Mouse (Mus musculus) thymus, adult 2 months (tissue): ENCODE measurements around the gene Tmc6. TPM values are rescaled to one million over a fixed set of nuclear protein-coding genes. Genes with fewer than 3 reads are reported as not detected.

ENCODE experiments used
- DNase-seq: peaks from one replicate; pipeline ENCODE4 v3.0.0; 2021
- H3K27ac ChIP-seq: fragments of 200-500 bp; 2 replicates; pipeline ENCODE4 v1.5.1; 2012; ENCODE audit warnings: low read length, control low read depth; ENCODE audit not compliant: control insufficient read depth, insufficient read depth
- H3K27me3 ChIP-seq: fragments of 200-500 bp; 2 replicates; pipeline ENCODE4 v1.6.1; 2012; ENCODE audit warnings: mild to moderate bottlenecking, low read length, moderate library complexity, mixed read lengths; ENCODE audit not compliant: control insufficient read depth, insufficient read depth
- H3K36me3 ChIP-seq: fragments of 200-500 bp; 2 replicates; pipeline ENCODE4 v1.6.1; 2012; ENCODE audit warnings: mild to moderate bottlenecking, low read length, moderate library complexity; ENCODE audit not compliant: control insufficient read depth, insufficient read depth
- H3K4me1 ChIP-seq: fragments of 200-500 bp; replicated peaks from 2 replicates; pipeline ENCODE4 v1.6.1; 2012; ENCODE audit warnings: low read length; ENCODE audit not compliant: control insufficient read depth, insufficient read depth
- H3K4me3 ChIP-seq: fragments of 200-500 bp; 2 replicates; pipeline ENCODE4 v1.5.1; 2012; ENCODE audit warnings: mild to moderate bottlenecking, low read length, control low read depth, moderate library complexity; ENCODE audit not compliant: control insufficient read depth, insufficient read depth
- CTCF ChIP-seq: fragments of 200-500 bp; IDR thresholded peaks from 2 replicates; pipeline ENCODE4 v1.5.1; 2012; ENCODE audit warnings: mild to moderate bottlenecking, control low read depth, low read length, moderate library complexity, borderline replicate concordance; ENCODE audit not compliant: control insufficient read depth, poor library complexity, insufficient read depth; ENCODE audit errors: extremely low read depth
- POLR2A ChIP-seq: fragments of 200-500 bp; IDR thresholded peaks from 2 replicates; pipeline ENCODE4 v1.6.1; 2012; ENCODE audit warnings: mild to moderate bottlenecking, low read length, control low read depth, moderate library complexity; ENCODE audit not compliant: control insufficient read depth, poor library complexity, insufficient read depth; ENCODE audit errors: extremely low read depth
- WGBS: fragments of 180-500 bp; shearing (Covaris S2); methylation state at CpG from one replicate; pipeline ENCODE4 v1.1.7; 2018; 5-methylcytosine and 5-hydroxymethylcytosine counted together
- polyA plus RNA-seq: library from polyadenylated mRNA; depleted of rRNA; stranded (reverse); fragments of >200 nt; gene quantifications from 2 replicates; pipeline ENCODE4 v1.2.3, GENCODE M21; 2012

Tmc6 gene
- polyA plus RNA-seq, 1 experiment = 201 TPM

GRCm38 (mm10) chr11:117772352-117772751 is 9.6 kb downstream of the Tmc6 start:
- DNase-seq = no peak
- H3K36me3 ChIP-seq = peaks cover 26% of the 10 kb centered on the region
- peaks cover 16% of the 10 kb centered on the region for H3K4me1 ChIP-seq
- 92% methylated on average over 7 of the region's 7 CpGs for WGBS
- TF ChIP-seq POLR2A = no peak
- TF ChIP-seq CTCF = no peak
- no peak overlapping the region for H3K4me3 ChIP-seq
- H3K27ac ChIP-seq = no peak overlapping the region
- H3K27me3 ChIP-seq = no peaks in the 10 kb centered on the region

GRCm38 (mm10) chr11:117770407-117770806 is 11.6 kb downstream of the Tmc6 start:
- H3K27ac ChIP-seq = no peak overlapping the region
- TF ChIP-seq CTCF (no peak), POLR2A (no peak)
- WGBS = 95% methylated on average over 10 of the region's 10 CpGs
- DNase-seq = no peak
- no peak overlapping the region for H3K4me3 ChIP-seq
- no peaks in the 10 kb centered on the region for H3K27me3 ChIP-seq
- no peaks in the 10 kb centered on the region; the same call in 1 of the 2 replicates for H3K4me1 ChIP-seq
- H3K36me3 ChIP-seq = peaks cover 29% of the 10 kb centered on the region

GRCm38 (mm10) chr11:117769683-117770047 is 12.3 kb downstream of the Tmc6 start:
- DNase-seq = no peak
- peaks cover 22% of the 10 kb centered on the region for H3K36me3 ChIP-seq
- TF ChIP-seq CTCF = no peak
- no peak for TF ChIP-seq POLR2A
- 95% methylated on average over 7 of the region's 7 CpGs for WGBS
- H3K4me1 ChIP-seq = no peaks in the 10 kb centered on the region; the same call in 1 of the 2 replicates
- H3K27ac ChIP-seq = no peak overlapping the region
- no peaks in the 10 kb centered on the region for H3K27me3 ChIP-seq
- H3K4me3 ChIP-seq = no peak overlapping the region

GRCm38 (mm10) chr11:117768725-117769682 is 13.0 kb downstream of the Tmc6 start:
- H3K4me3 ChIP-seq = no peak overlapping the region
- H3K36me3 ChIP-seq = peaks cover 16% of the 10 kb centered on the region
- 93% methylated on average over 20 of the region's 20 CpGs for WGBS
- DNase-seq = no peak
- TF ChIP-seq CTCF (no peak), POLR2A (no peak)
- H3K4me1 ChIP-seq = peaks cover under 1% of the 10 kb centered on the region
- H3K27me3 ChIP-seq = no peaks in the 10 kb centered on the region
- H3K27ac ChIP-seq = no peak overlapping the region

DNA sequence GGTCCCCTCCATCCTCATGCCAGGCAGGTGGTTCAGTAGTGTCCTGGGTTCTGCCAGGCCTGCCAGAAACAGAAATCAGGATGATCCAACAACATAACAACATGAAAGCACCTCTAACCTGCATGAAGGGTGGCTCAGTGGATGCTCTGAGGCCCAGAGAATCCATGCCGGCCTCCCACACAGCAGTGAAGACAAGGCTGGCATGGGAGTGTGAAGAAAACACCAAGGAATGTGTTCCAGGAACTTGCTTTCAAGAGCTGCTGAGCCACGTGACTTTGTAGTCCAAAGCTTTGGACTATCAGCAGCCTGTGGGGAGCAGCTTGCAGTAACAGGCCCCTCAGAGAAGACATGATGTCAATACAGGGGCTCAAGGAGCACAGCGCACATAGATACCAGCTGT is 15.7 kb downstream of the Tmc6 start:
- no peaks in the 10 kb centered on the region for H3K27me3 ChIP-seq
- H3K4me3 ChIP-seq = no peak overlapping the region
- DNase-seq = no peak
- H3K27ac ChIP-seq = no peak overlapping the region
- H3K4me1 ChIP-seq = peaks cover 8% of the 10 kb centered on the region
- WGBS = 94% methylated on average over 3 of the region's 3 CpGs
- TF ChIP-seq POLR2A (no peak), CTCF (no peak)
- peaks cover 11% of the 10 kb centered on the region for H3K36me3 ChIP-seq

GRCm38 (mm10) chr11:117765361-117765760 is 16.6 kb downstream of the Tmc6 start:
- 93% methylated on average over 5 of the region's 5 CpGs for WGBS
- TF ChIP-seq CTCF (no peak), POLR2A (no peak)

GRCm38 (mm10) chr11:117764319-117764718 is 17.7 kb downstream of the Tmc6 start:
- TF ChIP-seq POLR2A (no peak), CTCF (no peak)
- DNase-seq = no peak
- Histone ChIP-seq H3K4me3 (no peak overlapping the region), H3K27me3 (no peaks in the 10 kb centered on the region), H3K36me3 (peaks cover 30% of the 10 kb centered on the region), H3K4me1 (peaks cover 8% of the 10 kb centered on the region), H3K27ac (no peak overlapping the region)
- WGBS = 96% methylated on average over 9 of the region's 9 CpGs

More at GRCm38 (mm10) chr11:117765361-117765760, 16.6 kb downstream of the Tmc6 start:
- peaks cover 20% of the 10 kb centered on the region for H3K36me3 ChIP-seq
- no peak for DNase-seq
- no peaks in the 10 kb centered on the region for H3K27me3 ChIP-seq
- no peak overlapping the region for H3K4me3 ChIP-seq
- H3K27ac ChIP-seq = no peak overlapping the region
- H3K4me1 ChIP-seq = peaks cover 8% of the 10 kb centered on the region
